Mouse (Mus musculus) limb, embryonic 13.5 days (tissue): ENCODE measurements around the gene Gm10570. TPM values are rescaled to one million over a fixed set of nuclear protein-coding genes. Genes with fewer than 3 reads are reported as not detected.

Source experiments
- ATAC-seq: fragments of 200-750 bp; cut with Nextera tagmentation; 2 replicates; pipeline ENCODE4 v1.8.0; 2017; ENCODE audit warnings: low read depth, moderate number of reproducible peaks, moderate TSS enrichment; ENCODE audit not compliant: low FRiP score
- H3K27ac ChIP-seq: fragments of 300-500 bp; sonication (generic); 2 replicates; pipeline ENCODE4 v1.5.1; 2015; ENCODE audit warnings: inconsistent platforms, mild to moderate bottlenecking, moderate library complexity
- H3K27me3 ChIP-seq: fragments of 300-500 bp; sonication (generic); 2 replicates; pipeline ENCODE4 v1.6.1; 2015; ENCODE audit warnings: mild to moderate bottlenecking, inconsistent platforms
- H3K36me3 ChIP-seq: fragments of 300-500 bp; sonication (generic); 2 replicates; pipeline ENCODE4 v1.6.1; 2015; ENCODE audit warnings: inconsistent platforms, mild to moderate bottlenecking, moderate library complexity
- H3K4me1 ChIP-seq: fragments of 300-500 bp; sonication (generic); 2 replicates; pipeline ENCODE4 v1.6.1; 2015; ENCODE audit warnings: inconsistent platforms
- H3K4me2 ChIP-seq: fragments of 300-500 bp; sonication (generic); replicated peaks from 2 replicates; pipeline ENCODE4 v1.6.1; 2015; ENCODE audit warnings: inconsistent platforms, mild to moderate bottlenecking, moderate library complexity
- H3K4me3 ChIP-seq: fragments of 300-500 bp; sonication (generic); 2 replicates; pipeline ENCODE4 v1.5.1; 2015; ENCODE audit warnings: moderate library complexity, mild to moderate bottlenecking, inconsistent platforms
- H3K9ac ChIP-seq: fragments of 300-500 bp; sonication (generic); 2 replicates; pipeline ENCODE4 v1.6.1; 2015; ENCODE audit warnings: mild to moderate bottlenecking, inconsistent platforms
- H3K9me3 ChIP-seq: fragments of 300-500 bp; sonication (generic); 2 replicates; pipeline ENCODE4 v1.6.1; 2016; ENCODE audit warnings: inconsistent platforms
- WGBS: fragments of 180-500 bp; shearing (Covaris S2); methylation state at CpG from one replicate; pipeline ENCODE4 v1.1.7; 2015; 5-methylcytosine and 5-hydroxymethylcytosine counted together
- polyA plus RNA-seq: library from polyadenylated mRNA; unstranded; fragments of >200 nt; fragmentation: Nextera tagmentation; extraction: Ambion mirVana; gene quantifications from 2 replicates; pipeline ENCODE4 v1.2.1, GENCODE M21; 2015

Gm10570 gene
- polyA plus RNA-seq, 1 experiment from 2014 or later: not detected

- no peak overlapping the region for H3K9ac ChIP-seq
- H3K4me2 ChIP-seq: no peak overlapping the region
- WGBS: 25% methylated on average over 24 of the region's 24 CpGs
- H3K4me1 ChIP-seq: peaks cover 31% of the 10 kb centered on the region
- H3K4me3 ChIP-seq: no peak overlapping the region
- H3K36me3 ChIP-seq: peaks cover 63% of the 10 kb centered on the region
- no peaks in the 10 kb centered on the region for H3K9me3 ChIP-seq
- H3K27me3 ChIP-seq: no peaks in the 10 kb centered on the region
- no peak overlapping the region for H3K27ac ChIP-seq
- ATAC-seq: no peak
Observed at GRCm38 (mm10) chr4:130264698-130265349, 43.6 kb downstream of the Gm10570 start.

DNA sequence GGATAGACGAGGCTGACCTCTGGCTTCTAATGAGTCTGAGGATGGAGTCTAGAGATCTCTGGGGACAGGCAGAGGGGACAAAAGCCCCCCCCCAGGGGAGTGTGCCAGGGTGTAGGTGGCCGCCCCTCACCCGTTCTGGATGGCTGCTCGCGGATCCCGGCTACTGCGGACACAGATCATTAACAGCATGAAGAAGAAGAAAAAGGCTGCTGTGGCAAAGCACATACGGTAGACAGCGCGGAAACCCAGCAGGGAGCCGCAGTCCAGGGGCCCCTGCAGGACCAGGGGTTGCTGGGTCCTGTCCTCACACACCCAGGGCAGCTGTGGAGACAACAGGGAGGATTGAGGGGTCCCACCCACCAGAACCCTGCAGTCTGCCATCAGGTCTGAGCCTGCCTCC is 44.3 kb downstream of the Gm10570 start:
- H3K9ac ChIP-seq: no peak overlapping the region; the same call in 1 of the 2 replicates
- H3K27me3 ChIP-seq: no peaks in the 10 kb centered on the region
- 46% methylated on average over 11 of the region's 11 CpGs for WGBS
- no peak overlapping the region for H3K27ac ChIP-seq
- H3K4me2 ChIP-seq: no peak overlapping the region
- H3K36me3 ChIP-seq: peaks cover 63% of the 10 kb centered on the region
- ATAC-seq: no peak
- no peaks in the 10 kb centered on the region for H3K9me3 ChIP-seq
- H3K4me3 ChIP-seq: no peak overlapping the region
- peaks cover 31% of the 10 kb centered on the region for H3K4me1 ChIP-seq

DNA sequence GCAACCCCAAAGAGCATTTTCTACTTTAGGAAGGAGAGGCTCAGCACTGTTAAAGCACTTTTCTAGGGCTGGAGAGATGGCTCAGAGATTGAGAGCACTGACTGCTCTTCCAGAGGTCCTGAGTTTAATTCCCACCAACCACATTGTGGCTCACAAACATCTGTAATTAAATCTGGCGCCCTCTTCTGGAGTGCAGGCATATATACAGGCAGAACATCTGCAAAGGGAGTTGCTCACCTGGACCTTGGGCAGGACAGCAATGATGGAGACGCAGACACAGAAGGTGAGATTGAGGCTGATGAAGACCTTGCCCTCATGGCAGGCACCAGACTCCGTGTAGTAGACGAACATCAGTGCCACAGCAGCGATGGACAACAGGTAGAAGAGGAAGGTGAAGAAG is 48.1 kb downstream of the Gm10570 start:
- no peak for ATAC-seq
- Histone ChIP-seq H3K9ac (no peak overlapping the region), H3K4me3 (no peak overlapping the region), H3K4me2 (no peak overlapping the region), H3K9me3 (no peaks in the 10 kb centered on the region), H3K4me1 (peaks cover 11% of the 10 kb centered on the region), H3K27me3 (no peaks in the 10 kb centered on the region), H3K27ac (no peak overlapping the region), H3K36me3 (peaks cover 88% of the 10 kb centered on the region)
- 32% methylated on average over 5 of the region's 5 CpGs for WGBS

Other genes with a start within 250 kb of the Gm10570 start
- gene Pef1, start 206.1 kb downstream of the Gm10570 start, polyA plus RNA-seq: 64.1 and 64.3 TPM in 2 replicates
- gene Hcrtr1, start 169.3 kb downstream of the Gm10570 start, polyA plus RNA-seq: not detected in 2 replicates
- 13.5 and 14.0 TPM in 2 replicates for gene Tinagl1, start 133.6 kb downstream of the Gm10570 start, polyA plus RNA-seq
- not detected in 2 replicates for gene Gm853, start 86.3 kb downstream of the Gm10570 start, polyA plus RNA-seq
- 223 TPM in 2 replicates for gene Serinc2, start 29.5 kb downstream of the Gm10570 start, polyA plus RNA-seq
- gene Fabp3, start 79 bp downstream of the Gm10570 start, polyA plus RNA-seq: 24.3 and 27.4 TPM in 2 replicates
- gene Zcchc17, start 51.3 kb upstream of the Gm10570 start, polyA plus RNA-seq: 87.1 and 87.4 TPM in 2 replicates
- gene Snrnp40, start 51.5 kb upstream of the Gm10570 start, polyA plus RNA-seq: 167 and 173 TPM in 2 replicates